ENCODE assay signal across 9 mouse cellular contexts in genomic region chr10:58459896-58460295, GRCm38 (mm10).
"Had no signal": no experiment of that assay in that cellular context is flagged by ENCODE, and none has a peak within 500 bp of the region (broad histone marks: within the 10 kb centered on the region; RNA-seq: fewer than 3 reads in every experiment).

No protein-coding gene starts in this region.

- H3K4me1 ChIP-seq: limb, embryonic 15.5 days; neural tube, embryonic 12.5 days had no signal

- H3K9ac ChIP-seq: limb, embryonic 15.5 days; neural tube, embryonic 12.5 days had no signal

- H3K4me3 ChIP-seq: limb, embryonic 15.5 days; neural tube, embryonic 12.5 days had no signal

- H3K27ac ChIP-seq: limb, embryonic 15.5 days; neural tube, embryonic 12.5 days had no signal

- H3K9me3 ChIP-seq: limb, embryonic 15.5 days; neural tube, embryonic 12.5 days had no signal

- H3K4me2 ChIP-seq: limb, embryonic 15.5 days; neural tube, embryonic 12.5 days had no signal

- H3K27me3 ChIP-seq: limb, embryonic 15.5 days; neural tube, embryonic 12.5 days had no signal

- DNase-seq: kidney, adult 2 months; kidney, postnatal 25 days; layer of hippocampus, postnatal 36 days; lung, postnatal 14 days; midbrain, embryonic 14.5 days; thymus, adult 2 months; thymus, postnatal 25 days had no signal
